In the genomic region with DNA sequence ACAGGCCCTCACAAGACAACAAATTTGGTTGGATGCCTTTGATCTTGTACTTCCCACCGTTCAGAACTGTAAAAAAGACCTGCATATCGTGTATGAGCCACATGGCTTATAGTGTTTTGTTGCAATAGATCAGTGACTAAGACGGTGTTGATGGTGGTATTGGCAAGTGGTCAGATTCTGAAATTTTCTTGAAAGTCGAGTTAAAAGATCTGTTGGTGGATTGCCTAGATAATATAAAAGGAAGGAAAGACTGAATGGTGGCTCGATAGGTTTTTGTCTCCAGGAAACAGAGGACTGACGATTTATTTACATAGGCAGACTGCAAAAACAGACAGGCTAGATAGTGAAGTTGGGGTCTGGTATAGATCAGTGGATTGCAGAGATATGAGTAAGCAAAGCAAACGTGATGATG, we compare ENCODE assay signal across 21 mouse cellular contexts.
DNase-seq lines count a peak whose midpoint lies in the region; ATAC-seq and TF ChIP-seq lines count a peak whose summit lies in the region.
"Had no signal": no experiment of that assay in that cellular context is flagged by ENCODE, and none has a peak within 500 bp of the region (broad histone marks: within the 10 kb centered on the region; RNA-seq: fewer than 3 reads in every experiment).

No protein-coding gene starts in this region.

- H3K9me3 ChIP-seq in heart, embryonic 13.5 days = no peaks in the 10 kb centered on the region
- no peaks in the 10 kb centered on the region for H3K9me3 ChIP-seq in MEL (replicated peaks; ENCODE audit: insufficient read depth, low read length)
- no peaks in the 10 kb centered on the region for H3K9me3 ChIP-seq in liver, embryonic 14.5 days (ENCODE audit: control insufficient read depth, low read length)
- H3K9me3 ChIP-seq: forebrain, embryonic 12.5 days; kidney, embryonic 15.5 days; limb, embryonic 12.5 days; stomach, embryonic 15.5 days had no signal

- no peak for ATAC-seq in heart, embryonic 13.5 days (ENCODE audit: extremely low read depth, insufficient number of reproducible peaks, low FRiP score, low TSS enrichment)
- no peak for ATAC-seq in liver, embryonic 14.5 days (ENCODE audit: insufficient read depth)
- ATAC-seq: hindbrain, embryonic 16.5 days; intestine, postnatal 0 days had no signal

- peak overlapping the region; percentile 68 for H3K27ac ChIP-seq in heart, embryonic 13.5 days (replicated peaks)
- H3K27ac ChIP-seq in MEL (ENCODE audit: control insufficient read depth, low read depth, low read length) = peak overlapping the region; percentile 6; the same call in 1 of the 2 replicates
- H3K27ac ChIP-seq in liver, embryonic 14.5 days = peak overlapping the region; percentile 39
- H3K27ac ChIP-seq: forebrain, embryonic 12.5 days; kidney, embryonic 15.5 days; limb, embryonic 12.5 days; stomach, embryonic 15.5 days had no signal

- H3K36me3 ChIP-seq in heart, embryonic 13.5 days = no peaks in the 10 kb centered on the region; the same call in 1 of the 2 replicates
- H3K36me3 ChIP-seq in MEL (ENCODE audit: control insufficient read depth in 1 of 2, insufficient read depth in 2 of 2, low read length in 2 of 2) = peaks cover 0 to 5% of the 10 kb centered on the region in 2 experiments; a peak in 2 of 4 replicates
- H3K36me3 ChIP-seq in liver, embryonic 14.5 days (replicated peaks; ENCODE audit: control insufficient read depth, insufficient read depth, low read depth) = no peaks in the 10 kb centered on the region
- H3K36me3 ChIP-seq: forebrain, embryonic 12.5 days; kidney, embryonic 15.5 days; limb, embryonic 12.5 days; stomach, embryonic 15.5 days had no signal

- no peak overlapping the region for H3K4me2 ChIP-seq in heart, embryonic 13.5 days
- H3K4me2 ChIP-seq in liver, embryonic 14.5 days (ENCODE audit: low read depth) = no peak overlapping the region
- H3K4me2 ChIP-seq: forebrain, embryonic 12.5 days; kidney, embryonic 15.5 days; limb, embryonic 12.5 days; stomach, embryonic 15.5 days had no signal

- no peak for TF ChIP-seq POLR2A in MEL (IDR thresholded peaks at IDR 0.05; ENCODE audit: control insufficient read depth in 1 of 2, insufficient read depth in 1 of 2, low read depth in 1 of 2, low read length in 2 of 2, poor library complexity in 1 of 2)

- H3K9ac ChIP-seq in heart, embryonic 13.5 days = no peak overlapping the region
- no peak overlapping the region for H3K9ac ChIP-seq in MEL (ENCODE audit: control insufficient read depth, low read depth, low read length, poor library complexity, severe bottlenecking)
- no peak overlapping the region for H3K9ac ChIP-seq in liver, embryonic 14.5 days (replicated peaks)
- H3K9ac ChIP-seq: forebrain, embryonic 12.5 days; kidney, embryonic 15.5 days; limb, embryonic 12.5 days; stomach, embryonic 15.5 days had no signal

- DNase-seq in heart, adult 9 months (ENCODE audit: low spot score in 2 of 2) = no peak
- peak; percentile 31 for DNase-seq in 3T3-L1 (ENCODE audit: low read depth, low spot score)
- DNase-seq in MEL (ENCODE audit: low read depth, low spot score) = peak; percentile 64
- DNase-seq in liver, embryonic 14.5 days (ENCODE audit: low read depth in 3 of 3, low spot score in 3 of 3) = no peak
- no peak for DNase-seq in left cerebral cortex, postnatal 36 days (ENCODE audit: low spot score in 2 of 2)
- no peak for DNase-seq in thymus, postnatal 0 days (ENCODE audit: low spot score)
- DNase-seq: adrenal gland, postnatal 25 days; cerebellum, adult 11-12 months; cerebellum, postnatal 25 days; kidney, postnatal 4 days; layer of hippocampus, adult 9-11 months; lung, adult 2 months; retina, postnatal 1 day; thymus, adult 18-20 months had no signal

- TF ChIP-seq EP300 in MEL (IDR thresholded peaks at IDR 0.05; ENCODE audit: low read depth in 1 of 2, low read length in 2 of 2) = peak; percentile 83 to 87
- TF ChIP-seq EP300 in liver, embryonic 14.5 days (IDR thresholded peaks at IDR 0.05; ENCODE audit: low read depth) = no peak

- intact Hi-C loops in left cerebral cortex, postnatal 36 days (cut with DNase I) = no loop called here

- H3K27me3 ChIP-seq in heart, embryonic 13.5 days (replicated peaks) = no peaks in the 10 kb centered on the region
- no peaks in the 10 kb centered on the region for H3K27me3 ChIP-seq in MEL (ENCODE audit: control insufficient read depth in 1 of 2, insufficient read depth in 2 of 2, low read length in 2 of 2)
- no peaks in the 10 kb centered on the region for H3K27me3 ChIP-seq in liver, embryonic 14.5 days (ENCODE audit: control insufficient read depth, insufficient read depth, low read length)
- H3K27me3 ChIP-seq: forebrain, embryonic 12.5 days; kidney, embryonic 15.5 days; limb, embryonic 12.5 days; stomach, embryonic 15.5 days had no signal

- peaks cover 20% of the 10 kb centered on the region; the same call in 1 of the 2 replicates for H3K4me1 ChIP-seq in heart, embryonic 13.5 days
- H3K4me1 ChIP-seq in MEL (ENCODE audit: control insufficient read depth in 1 of 2, insufficient read depth in 2 of 2, low read length in 2 of 2) = peaks cover 0 to 13% of the 10 kb centered on the region in 2 experiments; a peak in 3 of 4 replicates
- peaks cover 42 to 44% of the 10 kb centered on the region in 2 experiments for H3K4me1 ChIP-seq in liver, embryonic 14.5 days (replicated peaks; ENCODE audit: control insufficient read depth in 2 of 2, insufficient read depth in 2 of 2, low read length in 1 of 2)
- H3K4me1 ChIP-seq: forebrain, embryonic 12.5 days; kidney, embryonic 15.5 days had no signal

- no peak for TF ChIP-seq CTCF in MEL (IDR thresholded peaks at IDR 0.05 in 2 of 3, conservative IDR thresholded peaks at IDR 0.05 in 1 of 3; ENCODE audit: control insufficient read depth in 1 of 3, insufficient read depth in 1 of 3, low read depth in 2 of 3, low read length in 3 of 3, poor library complexity in 1 of 3, severe bottlenecking in 1 of 3)
- no peak for TF ChIP-seq CTCF in liver, embryonic 14.5 days (IDR thresholded peaks at IDR 0.05; ENCODE audit: low read depth)

- 24% methylated on average over 7 of the region's 7 CpGs for WGBS in heart, embryonic 13.5 days
- 6% methylated on average over 7 of the region's 7 CpGs for WGBS in liver, embryonic 14.5 days (ENCODE audit: insufficient replicate concordance)

- no peak for TF ChIP-seq RAD21 in MEL (IDR thresholded peaks at IDR 0.05; ENCODE audit: low read depth, low read length)

- H3K4me3 ChIP-seq in heart, embryonic 13.5 days = no peak overlapping the region
- no peak overlapping the region for H3K4me3 ChIP-seq in MEL (ENCODE audit: control insufficient read depth in 1 of 2, insufficient read depth in 1 of 2, low read depth in 2 of 2, low read length in 2 of 2)
- no peak overlapping the region for H3K4me3 ChIP-seq in liver, embryonic 14.5 days (ENCODE audit: insufficient read depth in 1 of 2, low read depth in 2 of 2, low read length in 2 of 2)
- H3K4me3 ChIP-seq: forebrain, embryonic 12.5 days; kidney, embryonic 15.5 days; limb, embryonic 12.5 days; stomach, embryonic 15.5 days had no signal

- H3K79me2 ChIP-seq in MEL (ENCODE audit: control insufficient read depth, insufficient read depth, low read length, poor library complexity) = no peaks in the 10 kb centered on the region

TF ChIP-seq in MEL, 35 proteins besides CTCF, POLR2A, EP300 and RAD21:
- TF ChIP-seq SIN3A (IDR thresholded peaks at IDR 0.05; ENCODE audit: low read length) = no peak
- 0 out of 2 replicates have a peak, but pooled peaks have one; percentile 28 for TF ChIP-seq MYC (IDR thresholded peaks at IDR 0.05; ENCODE audit: low read depth, low read length)
- TF ChIP-seq ETS1 (IDR thresholded peaks at IDR 0.05; ENCODE audit: low read depth, low read length) = peak; percentile 56
- TF ChIP-seq ZMIZ1 (IDR thresholded peaks at IDR 0.05; ENCODE audit: low read depth, low read length) = no peak
- TF ChIP-seq TAL1 (IDR thresholded peaks at IDR 0.05; ENCODE audit: low read length) = peak; percentile 80
- no peak for TF ChIP-seq CHD1 (IDR thresholded peaks at IDR 0.05; ENCODE audit: low read depth, low read length)
- TF ChIP-seq RCOR1 (IDR thresholded peaks at IDR 0.05; ENCODE audit: low read depth, low read length) = peak; percentile 82
- peak; percentile 84 for TF ChIP-seq TCF12 (IDR thresholded peaks at IDR 0.05; ENCODE audit: low read depth, low read length)
- TF ChIP-seq MAX (IDR thresholded peaks at IDR 0.05; ENCODE audit: low read length) = 0 out of 2 replicates have a peak, but pooled peaks have one; percentile 10
- TF ChIP-seq BHLHE40 (IDR thresholded peaks at IDR 0.05; ENCODE audit: borderline replicate concordance, low read depth, low read length) = peak; percentile 69
- peak; percentile 85 for TF ChIP-seq GATA1 (IDR thresholded peaks at IDR 0.05; ENCODE audit: low read depth, low read length)

Comparison
In these comparisons a context has a peak if more than half of its experiments do, and no peak if none do; other contexts are left out.
1. H3K27ac ChIP-seq: peak in every context shown above with its lines; median percentile 68 in heart, embryonic 13.5 days; 39 in liver, embryonic 14.5 days; 6 in MEL.
2. DNase-seq: peak in 3T3-L1 (single experiment) and MEL (single experiment); none in heart, adult 9 months (0 of 2), liver, embryonic 14.5 days (0 of 3), left cerebral cortex, postnatal 36 days (0 of 2) and thymus, postnatal 0 days (single experiment).